Mouse (Mus musculus): ENCODE results near the gene Fpgs.

Gene Fpgs

DNA sequence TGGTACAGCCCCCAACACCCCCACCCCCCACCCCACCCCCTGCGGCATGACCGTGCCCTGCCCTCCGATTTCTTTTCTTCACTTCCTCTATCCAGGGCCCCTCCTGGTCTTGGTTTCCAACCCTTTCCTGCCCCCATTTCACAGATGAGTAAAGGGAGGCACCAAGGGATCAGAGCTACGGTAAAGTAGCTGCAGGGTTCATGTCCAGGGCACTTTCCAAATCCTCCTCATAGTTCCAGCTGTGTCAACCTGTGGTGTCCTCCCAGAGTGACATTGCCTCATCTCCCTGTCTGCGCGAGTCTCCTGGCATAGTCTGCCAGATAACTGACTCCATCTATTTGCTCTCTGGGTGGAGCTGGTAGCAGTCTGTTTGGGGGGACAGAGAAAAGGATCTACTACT lies 38.1 kb downstream of the Fpgs start:
- DNase-seq, result no peak

DNA sequence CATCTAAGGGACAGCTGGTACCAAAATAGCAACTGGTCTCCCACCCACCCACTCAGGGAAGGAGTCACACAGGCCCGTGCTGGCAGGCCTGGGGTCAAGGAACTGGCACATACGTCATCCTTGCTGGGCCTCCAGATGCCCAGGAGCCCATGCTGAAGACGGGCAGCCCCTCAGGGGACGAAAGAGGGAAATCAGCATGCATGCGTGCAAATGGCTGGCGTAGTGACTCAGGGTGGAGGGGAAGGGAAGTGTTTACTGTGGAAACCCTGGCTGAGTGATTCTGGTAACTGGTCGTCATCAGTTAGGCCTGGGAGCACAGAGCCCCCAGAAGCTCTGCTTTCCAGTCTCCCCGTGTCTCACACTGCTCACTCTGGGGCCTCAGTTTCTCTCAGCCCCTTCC lies 38.6 kb downstream of the Fpgs start:
- no peak for DNase-seq

DNA sequence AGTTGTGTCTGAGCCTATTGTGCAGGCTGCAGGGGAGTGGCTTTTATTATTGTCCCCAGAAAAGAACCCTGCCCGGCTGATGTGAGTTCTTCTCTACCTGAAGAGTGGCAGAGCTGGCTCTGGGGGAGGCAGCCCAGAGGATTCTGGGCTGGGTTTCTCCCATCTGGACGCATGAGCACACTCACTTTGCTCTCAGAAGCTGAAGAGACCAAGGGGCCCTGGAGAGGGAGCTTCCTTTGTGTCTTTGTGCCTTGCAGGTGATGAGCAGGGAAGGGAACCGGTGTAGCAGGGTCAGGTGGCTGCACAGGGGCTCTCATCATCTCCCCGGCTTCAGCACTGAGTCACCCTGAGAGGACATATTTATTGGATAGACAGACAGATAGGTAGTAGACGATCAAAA lies 41.7 kb downstream of the Fpgs start:
- DNase-seq, result no peak

DNA sequence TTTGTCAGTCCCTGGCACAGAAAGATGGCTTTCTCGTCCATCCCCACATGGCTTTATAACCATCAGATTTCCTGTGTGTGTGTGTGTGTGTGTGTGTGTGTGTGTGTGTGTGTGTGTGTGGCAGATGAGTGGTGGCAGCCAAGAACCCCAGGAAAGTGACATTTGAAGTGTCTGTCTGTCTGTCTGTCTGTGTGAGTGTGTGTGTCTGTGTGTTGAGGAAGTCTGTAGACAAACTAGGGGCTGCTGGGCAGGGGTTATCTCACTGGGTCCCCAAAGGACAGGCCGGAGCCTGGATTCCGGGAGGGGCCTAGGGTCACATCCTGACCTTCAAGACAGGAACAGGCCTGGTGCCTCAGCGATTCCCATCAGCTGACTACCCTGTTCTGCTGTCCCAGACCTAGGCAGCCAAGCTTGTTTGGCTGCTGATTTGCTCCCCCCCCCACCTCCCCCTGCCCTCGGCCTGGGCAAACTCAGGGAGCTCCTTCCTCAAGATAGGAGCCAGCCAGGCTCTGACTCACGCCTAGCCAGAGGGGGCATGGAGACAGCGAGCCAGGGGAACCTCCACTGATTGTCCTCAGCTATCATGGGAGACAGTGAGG lies 42.3 kb downstream of the Fpgs start:
- DNase-seq, result peak; percentile 83

DNA sequence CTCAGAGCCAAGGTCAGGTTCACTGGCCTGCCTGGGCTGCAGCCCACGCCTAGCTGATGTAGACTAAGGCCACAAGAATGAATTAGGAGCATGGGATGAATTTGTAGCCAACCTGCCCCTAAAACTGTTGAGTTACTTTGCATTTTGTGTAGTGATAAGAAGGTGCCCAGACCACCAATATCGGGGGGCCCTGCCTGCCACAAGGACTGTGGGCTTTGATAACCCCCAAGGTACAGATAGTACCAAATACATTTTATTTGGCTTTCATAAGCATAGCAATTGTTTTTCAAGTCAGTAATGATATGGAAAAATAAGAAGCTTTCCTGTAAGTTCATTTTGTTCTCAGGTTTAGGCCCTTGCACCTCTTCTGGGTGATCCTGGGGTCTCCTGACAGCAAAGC lies 45.1 kb downstream of the Fpgs start:
- DNase-seq, result no peak

DNA sequence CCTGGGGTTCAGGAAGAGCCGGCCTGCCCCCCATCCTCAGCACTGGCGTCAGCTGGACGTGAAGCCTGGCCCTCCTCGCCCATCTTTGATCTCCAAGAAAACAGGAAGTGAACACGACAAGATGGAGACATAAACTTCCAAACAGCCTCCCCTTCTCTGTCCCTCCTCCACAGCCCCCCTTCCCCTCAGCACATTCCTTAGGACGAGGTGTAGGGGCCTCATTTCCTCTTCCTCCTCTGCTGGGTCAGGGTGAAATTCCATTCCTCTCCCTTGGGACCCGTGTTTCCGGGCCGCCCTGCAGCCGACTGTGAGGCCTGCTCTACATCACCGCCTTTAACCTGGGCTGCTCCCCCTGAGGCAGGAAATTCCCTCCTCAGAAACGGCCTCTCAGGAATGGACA lies 48.1 kb downstream of the Fpgs start:
- peak; percentile 89 for DNase-seq

DNA sequence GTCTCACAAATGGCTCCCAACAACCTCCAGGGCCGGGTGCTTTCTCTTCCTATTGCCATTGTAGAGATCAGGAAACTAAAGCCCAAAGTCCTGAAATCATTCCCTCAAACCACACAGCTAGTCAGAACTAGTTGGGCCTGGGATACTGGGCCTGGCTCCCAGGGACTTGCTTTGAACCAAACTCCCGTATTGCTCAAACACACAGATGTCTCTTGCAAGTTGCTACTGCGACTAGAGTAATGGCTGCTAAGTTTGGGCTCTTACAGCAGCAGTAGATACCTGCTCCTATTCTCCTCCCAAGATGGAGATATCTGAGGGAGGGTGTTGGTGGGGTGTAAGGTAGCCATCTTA lies 48.6 kb downstream of the Fpgs start:
- DNase-seq, result no peak

DNA sequence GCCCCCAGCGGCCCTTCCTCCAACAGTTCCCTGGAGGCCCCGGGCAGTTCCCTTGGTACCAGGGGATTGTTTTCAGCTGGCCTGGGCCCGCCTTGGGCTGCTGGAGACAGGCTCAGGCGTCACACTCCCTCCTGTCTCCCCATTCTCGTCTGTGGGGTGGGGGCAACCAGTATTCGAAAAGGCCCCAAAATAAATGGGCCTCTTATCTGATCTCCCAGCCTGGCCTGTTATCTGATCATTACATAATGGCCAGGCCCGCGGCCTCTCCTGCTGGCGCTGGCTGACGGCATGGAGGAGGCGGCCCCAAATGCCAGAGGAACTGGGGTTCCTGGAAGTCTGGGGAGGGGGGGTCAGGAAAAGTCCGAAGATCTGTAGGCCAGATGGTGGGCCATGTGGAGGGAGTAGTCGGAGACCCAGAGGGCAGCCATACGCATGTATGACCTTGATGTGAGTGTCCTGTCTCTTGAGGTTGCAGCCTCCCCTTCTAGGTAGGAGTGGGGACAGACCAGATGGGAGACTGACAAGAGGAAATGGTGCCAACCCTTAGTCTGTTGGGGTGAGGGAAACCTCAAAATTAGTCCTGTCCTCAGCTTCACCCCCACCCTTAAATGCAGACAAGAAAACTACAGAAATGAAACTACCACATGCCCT lies 49.1 kb downstream of the Fpgs start:
- peak; percentile 59 for DNase-seq

DNA sequence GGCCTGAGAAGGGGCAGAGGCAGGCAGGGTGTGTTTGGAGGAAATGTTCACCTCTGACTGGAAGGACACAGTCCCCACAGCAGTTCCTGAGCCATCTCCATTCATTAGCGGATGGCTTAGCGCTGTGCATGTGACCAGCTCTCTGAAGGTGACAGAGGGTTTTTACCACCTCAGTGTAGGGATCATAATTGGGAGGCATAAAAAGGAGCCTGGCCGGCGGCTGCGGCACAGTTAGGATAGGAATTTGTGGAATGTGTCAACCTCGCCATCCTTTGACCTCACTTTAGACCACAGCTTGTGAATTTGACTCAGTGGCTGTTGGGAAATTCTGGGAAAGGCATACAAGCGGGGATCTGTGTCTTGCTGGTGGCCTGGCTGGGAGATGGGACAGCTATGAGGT lies 50.2 kb downstream of the Fpgs start:
- no peak for DNase-seq

DNA sequence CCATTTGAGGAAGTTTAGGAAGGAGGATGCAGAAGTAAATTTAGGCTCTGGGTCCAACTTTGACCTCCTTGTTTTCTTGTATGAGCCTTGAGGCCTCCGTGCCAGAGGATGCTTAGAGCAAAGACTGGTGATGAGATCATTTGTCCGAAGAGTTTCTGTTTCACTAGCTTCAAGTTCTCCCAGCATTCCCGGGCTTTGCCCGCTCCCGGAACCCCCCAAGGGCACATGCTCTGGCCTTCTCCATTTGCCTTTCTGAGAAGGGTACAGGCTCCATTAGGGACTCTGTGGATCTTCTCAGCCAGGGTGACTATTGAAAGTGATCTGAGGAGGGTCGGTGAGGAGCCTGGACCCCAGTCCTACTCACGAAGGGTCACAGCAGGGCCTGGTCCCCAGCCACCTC lies 56.6 kb downstream of the Fpgs start:
- no peak for DNase-seq

DNA sequence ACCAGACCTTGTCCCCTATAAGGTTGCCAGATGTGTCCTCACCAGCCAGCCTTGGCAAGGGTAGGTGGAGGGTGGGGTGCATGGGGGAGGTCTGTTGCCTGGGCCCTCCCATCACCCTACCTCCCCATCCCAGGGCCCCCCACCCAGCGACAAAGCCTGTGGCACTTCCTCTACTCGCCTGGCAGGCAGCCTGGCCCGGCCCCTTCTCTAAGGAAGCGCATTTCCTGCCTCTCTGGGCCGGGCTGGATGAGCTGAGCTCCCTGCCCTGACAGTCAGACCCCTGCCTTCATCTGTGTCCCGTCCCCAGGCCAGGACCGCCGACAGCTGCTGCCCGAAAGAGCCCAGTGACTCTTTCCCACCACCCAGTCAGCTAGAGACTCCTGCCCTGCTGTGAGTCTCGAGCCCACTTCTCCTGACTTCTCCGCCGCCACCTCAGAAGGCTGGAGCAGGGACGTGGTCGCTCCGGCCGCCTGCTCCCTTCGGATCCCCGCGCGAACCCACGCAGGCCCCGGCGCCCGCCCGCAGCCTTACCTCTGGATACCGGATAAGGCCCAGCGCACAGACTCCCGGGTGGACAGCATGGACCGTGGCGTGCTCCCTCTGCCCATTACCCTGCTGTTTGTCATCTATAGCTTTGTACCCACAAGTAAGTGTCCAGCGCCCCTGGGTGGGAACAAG lies 57.4 kb downstream of the Fpgs start, which contains the start of gene Eng:
TSS of gene Eng (plus strand) at position 217 of the 678 bp plus-strand sequence.
- DNase-seq, result peak; percentile 79

DNA sequence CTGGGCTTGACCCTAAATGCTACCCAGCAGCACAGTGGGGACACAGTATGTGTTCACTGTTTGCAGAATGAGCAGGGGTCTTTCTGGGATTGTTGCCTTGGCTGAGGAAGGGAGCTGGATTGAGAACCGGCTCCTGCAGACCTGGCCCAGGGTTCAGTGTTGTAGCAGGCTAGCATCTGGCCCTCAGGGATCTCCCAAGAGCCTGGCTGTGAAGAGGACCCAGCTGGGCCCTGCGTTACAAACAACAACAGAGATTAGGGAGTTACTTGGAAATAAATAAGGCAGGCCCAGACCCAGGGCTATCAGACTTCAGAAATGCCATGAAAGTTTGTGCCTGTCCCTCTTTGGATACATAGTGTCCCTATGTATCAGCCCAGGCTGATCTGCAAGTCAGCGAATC lies 58.3 kb downstream of the Fpgs start:
- no peak for DNase-seq

DNA sequence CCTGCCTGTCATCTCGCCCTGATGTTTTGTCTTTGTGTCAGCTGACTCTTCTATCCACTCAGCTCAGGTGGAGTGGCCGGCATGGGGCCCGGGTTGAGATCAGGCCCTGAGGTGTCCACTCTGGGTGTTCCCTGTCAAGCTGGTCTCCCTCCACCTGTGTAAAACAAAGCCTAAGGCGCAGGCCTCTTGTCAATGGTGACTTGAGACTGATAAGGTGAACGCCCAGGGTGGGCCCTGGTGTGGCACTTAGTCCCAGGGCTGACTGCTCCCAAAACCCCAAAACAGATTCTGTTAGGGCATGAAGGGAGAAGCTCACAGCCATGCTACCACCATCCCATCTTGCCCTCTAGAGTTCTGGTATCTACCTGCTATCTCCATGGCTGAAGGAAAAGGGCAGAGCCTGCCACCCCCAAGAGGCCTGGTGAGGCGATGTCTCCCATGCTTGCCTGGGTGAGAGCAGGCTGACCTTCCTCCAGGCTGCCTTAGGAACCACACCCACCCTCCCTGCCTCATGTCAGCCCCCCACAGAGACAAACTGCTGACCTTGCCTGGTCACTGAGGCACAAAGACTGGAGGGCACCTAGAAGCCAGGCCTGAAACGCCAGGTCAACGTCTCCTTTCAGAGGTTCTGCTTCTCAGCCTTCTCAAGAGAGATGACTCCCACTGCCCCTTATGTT lies 59.0 kb downstream of the Fpgs start:
- DNase-seq, result no peak

DNA sequence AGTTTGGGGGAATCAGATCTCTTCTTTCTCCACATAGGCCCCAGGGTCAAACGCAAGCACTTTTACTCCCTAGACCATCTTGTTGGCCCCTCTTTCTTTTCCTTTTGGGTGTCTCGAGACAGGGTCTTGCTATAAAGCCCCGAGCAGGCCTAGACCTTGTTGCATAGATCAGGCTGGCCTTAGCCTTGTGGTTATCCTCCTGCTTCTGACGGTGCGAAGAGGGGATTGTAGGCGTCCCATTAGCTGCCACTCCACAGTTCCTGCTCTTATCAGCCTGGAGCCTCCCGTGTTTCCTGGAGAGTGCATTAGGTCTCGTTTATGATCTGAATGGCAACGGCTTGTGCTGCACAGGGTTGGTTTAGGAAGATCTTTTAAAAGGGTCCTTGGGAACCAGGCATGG lies 59.9 kb downstream of the Fpgs start:
- no peak for DNase-seq

DNA sequence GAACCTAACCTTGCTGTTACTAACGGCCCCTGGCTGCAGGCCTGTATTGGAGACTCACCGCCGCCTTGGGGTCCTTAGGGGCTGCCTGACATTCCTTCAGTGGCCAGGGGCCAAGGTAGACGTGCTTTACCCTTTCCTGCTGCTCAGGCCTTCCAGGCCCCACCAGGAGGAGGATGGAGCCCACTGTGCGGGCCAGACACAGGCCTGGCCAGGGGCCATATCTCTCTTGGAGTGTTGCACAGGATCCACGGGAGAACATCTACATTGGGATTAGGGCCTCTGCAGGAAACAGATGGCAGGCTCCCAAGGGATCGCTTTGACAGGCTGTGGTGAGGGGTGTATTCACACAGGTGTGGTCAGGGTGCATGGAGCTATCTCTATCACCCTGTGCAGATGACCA lies 61.1 kb downstream of the Fpgs start:
- DNase-seq, result peak; percentile 55

DNA sequence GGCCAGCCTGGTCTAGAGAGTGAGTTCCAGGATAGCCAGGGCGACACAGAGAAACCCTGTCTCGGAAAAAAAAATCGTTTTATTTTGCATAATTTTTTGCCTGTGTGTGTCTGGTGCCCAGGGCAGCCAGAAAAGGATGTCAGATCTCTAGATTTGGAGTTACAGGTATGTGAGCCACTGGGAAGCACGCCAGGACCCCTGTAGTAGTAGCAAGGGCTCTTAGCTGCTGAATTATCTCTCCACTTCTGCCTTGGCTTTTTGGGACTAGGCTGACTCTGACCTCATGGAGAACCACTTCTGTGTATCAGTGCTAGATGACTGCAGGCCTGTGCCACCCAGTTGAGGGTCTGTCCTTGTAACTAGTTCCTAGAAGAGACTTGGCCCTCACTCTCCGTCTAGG lies 62.1 kb downstream of the Fpgs start:
- DNase-seq, result no peak

DNA sequence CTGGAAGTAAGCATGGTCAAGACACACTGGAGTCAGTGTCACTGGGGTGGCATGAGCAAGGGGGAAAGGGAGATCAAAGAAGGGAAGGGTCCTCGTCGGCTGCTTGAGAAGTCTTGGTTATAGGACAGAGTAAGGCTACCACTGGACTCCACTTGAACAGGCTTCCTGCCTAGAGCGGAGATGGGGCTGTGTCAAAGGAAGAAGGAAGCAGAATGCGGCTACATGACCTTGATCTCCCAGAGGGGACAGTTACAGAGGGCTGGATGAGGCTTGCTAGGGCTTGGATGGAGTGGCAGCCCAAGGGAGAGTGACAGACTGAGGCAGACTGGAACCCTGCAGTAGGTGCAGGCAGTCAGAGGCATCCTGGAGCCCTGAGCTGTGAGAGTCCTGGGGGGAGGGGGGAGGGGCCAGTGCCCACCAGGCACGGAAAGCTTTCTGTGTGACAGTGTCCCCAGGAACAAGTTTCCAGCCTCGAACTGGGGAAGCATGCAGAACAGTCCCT lies 63.3 kb downstream of the Fpgs start:
- DNase-seq, result no peak

DNA sequence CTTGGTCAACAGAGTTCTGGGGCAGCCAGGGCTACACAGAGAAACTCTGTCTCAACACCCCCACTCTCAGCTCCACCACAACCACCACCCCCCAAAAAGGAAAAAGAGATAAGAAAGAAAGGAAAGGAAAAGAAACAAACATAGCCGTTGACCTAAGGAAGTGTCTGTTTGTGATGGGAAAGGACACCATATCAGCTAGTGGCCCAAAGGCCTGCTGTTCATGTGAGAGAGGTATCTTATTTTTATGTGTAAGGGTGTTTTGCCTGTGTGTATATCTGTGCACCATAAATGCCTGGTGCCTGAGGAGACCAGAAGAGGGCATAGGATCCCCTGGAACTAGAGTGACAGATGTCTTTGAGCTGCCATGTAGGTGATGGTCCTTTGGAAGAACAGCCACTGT lies 64.3 kb downstream of the Fpgs start:
- no peak for DNase-seq

DNA sequence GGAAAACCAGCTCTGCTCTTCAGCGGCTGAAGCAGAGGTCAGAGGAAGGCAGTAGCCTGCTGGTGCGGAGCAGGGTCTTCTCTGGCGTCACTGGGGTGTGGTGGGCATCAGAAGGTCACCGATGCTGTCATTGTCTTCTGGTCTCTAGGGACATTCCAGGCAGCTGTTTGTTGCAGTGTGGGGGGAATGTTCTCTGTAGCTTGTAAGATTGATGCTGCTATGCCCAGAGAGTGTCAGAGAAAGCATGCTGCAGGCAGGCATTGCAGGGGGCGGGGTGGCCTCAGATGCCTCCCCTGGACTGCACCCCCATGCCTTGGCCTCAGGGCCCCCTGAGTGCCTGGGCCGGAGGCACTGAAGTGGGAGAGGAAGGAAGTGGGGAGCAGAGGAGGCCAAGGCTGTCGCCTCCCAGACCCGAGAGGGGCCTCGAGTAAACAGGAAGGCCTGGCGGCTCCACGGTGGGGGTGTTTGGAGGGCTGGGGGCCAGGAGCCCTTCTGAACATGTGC lies 66.1 kb downstream of the Fpgs start:
- DNase-seq, result peak; percentile 81

DNA sequence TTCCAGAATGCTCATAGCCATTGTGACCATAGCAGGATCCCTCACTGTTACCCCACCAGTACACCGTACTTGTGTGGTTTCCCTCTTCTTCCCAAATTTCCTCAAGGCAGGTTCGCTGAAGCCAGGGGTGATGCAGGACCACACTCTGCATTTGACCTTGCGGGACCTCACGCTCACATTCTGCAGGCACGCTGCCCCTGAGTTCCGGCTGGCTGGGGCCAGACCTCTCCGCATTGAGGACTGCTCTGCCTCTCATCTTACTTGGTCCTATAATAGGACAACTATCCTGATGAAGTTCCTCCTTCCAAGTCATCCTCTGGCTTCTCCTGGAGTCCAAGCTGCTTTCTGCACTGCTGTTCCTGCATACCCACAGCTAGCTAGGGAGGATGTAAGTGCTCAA lies 67.3 kb downstream of the Fpgs start:
- DNase-seq, result no peak

DNA sequence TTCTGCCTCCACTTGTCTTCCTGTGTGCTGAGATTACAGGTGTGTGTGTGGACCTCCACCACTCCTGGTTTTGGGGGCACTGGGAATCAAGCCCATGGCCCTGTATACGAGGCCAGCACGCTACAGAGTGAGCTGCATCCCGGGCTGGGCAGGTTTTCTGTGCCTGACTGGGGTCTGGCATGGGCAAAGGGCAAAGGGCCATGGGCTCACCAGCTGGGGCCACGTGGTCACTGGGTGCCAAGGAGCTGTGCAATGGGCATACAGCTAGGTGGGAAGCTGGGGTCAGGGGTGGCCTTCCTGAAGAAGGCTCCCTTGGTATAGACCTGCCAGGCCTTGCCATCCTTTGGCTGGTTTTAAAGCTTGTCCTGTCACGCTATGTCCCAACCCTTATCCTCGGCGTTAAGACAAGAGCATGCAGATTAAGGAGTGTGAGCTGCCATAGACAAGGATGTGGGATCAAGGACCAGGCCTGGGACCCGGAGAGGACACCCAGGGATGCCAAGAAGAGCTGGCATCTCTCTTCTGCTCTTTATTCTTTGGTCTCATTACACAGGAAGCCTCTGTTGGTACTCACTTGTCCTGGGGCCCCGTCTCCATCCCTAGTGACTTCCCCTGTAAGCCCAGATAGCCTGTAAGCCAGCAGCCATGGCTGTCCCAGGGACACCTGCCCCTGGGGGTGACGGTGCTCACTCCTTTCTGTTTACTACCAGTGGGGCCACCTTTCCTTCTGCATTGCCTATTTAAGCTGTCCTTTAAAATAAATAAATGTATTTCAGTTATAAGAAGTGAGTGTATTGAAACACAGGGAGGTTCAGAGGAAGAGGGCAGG lies 69.5 kb downstream of the Fpgs start:
- no peak for DNase-seq

DNA sequence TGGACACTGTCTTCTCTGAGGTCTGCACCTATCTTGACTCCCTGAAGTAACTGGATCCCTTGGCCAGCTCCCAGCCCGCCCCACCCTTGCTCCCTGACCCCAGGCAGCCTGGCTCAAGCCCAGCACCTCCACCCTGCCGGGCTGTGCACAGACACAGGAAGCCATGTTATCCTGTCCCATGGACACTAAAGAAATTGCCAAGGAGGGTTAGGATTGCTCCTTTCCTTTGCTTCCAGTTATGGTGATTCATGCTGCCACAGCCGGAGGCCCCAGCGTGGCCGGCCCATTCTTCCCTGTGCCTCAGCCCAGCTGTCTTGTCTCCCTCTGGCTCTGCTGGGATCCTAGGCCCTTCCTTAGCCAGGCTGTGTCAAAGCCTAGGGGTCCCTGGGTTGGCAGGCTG lies 70.3 kb downstream of the Fpgs start:
- DNase-seq, result peak; percentile 66
